Mouse (Mus musculus) ES-Bruce4 (cell line): ENCODE measurements around the gene Maml2. TPM values are rescaled to one million over a fixed set of nuclear protein-coding genes. Genes with fewer than 3 reads are reported as not detected.

Source experiments
- H3K27ac ChIP-seq: 2 replicates; pipeline ENCODE4 v1.5.1; 2012; ENCODE audit warnings: low read length, inconsistent platforms; ENCODE audit not compliant: insufficient read depth
- H3K27me3 ChIP-seq: 2 replicates; pipeline ENCODE4 v1.6.1; 2012; ENCODE audit warnings: mild to moderate bottlenecking, low read length, inconsistent platforms; ENCODE audit not compliant: control insufficient read depth, poor library complexity, insufficient read depth, severe bottlenecking
- H3K36me3 ChIP-seq: 2 replicates; pipeline ENCODE4 v1.6.1; 2012; ENCODE audit warnings: inconsistent platforms, mild to moderate bottlenecking, low read length, moderate library complexity; ENCODE audit not compliant: control insufficient read depth, poor library complexity, insufficient read depth, severe bottlenecking
- H3K4me1 ChIP-seq: one replicate; pipeline ENCODE4 v1.8.1; 2011; ENCODE audit warnings: low read length; ENCODE audit not compliant: control insufficient read depth, insufficient read depth
- H3K4me3 ChIP-seq: 2 replicates; pipeline ENCODE4 v1.5.1; 2011; ENCODE audit warnings: low read depth, mild to moderate bottlenecking, low read length
- H3K9ac ChIP-seq: 2 replicates; pipeline ENCODE4 v1.6.1; 2012; ENCODE audit warnings: low read depth, mild to moderate bottlenecking, inconsistent platforms; ENCODE audit not compliant: poor library complexity, severe bottlenecking
- H3K9me3 ChIP-seq: replicated peaks from 2 replicates; pipeline ENCODE4 v1.6.1; 2012; ENCODE audit warnings: mild to moderate bottlenecking, low read length, inconsistent platforms; ENCODE audit not compliant: control insufficient read depth, poor library complexity, insufficient read depth, severe bottlenecking
- CTCF ChIP-seq: IDR thresholded peaks from one replicate; pipeline ENCODE4 v1.8.1; 2011; ENCODE audit warnings: low read depth, low read length
- EP300 ChIP-seq: IDR thresholded peaks from 2 replicates; pipeline ENCODE4 v1.6.1; 2011; ENCODE audit warnings: low read depth, low read length; ENCODE audit not compliant: insufficient read depth
- POLR2A ChIP-seq: IDR thresholded peaks from one replicate; pipeline ENCODE4 v1.8.1; 2011; ENCODE audit warnings: low read length; ENCODE audit not compliant: insufficient read depth
- polyA plus RNA-seq: library from polyadenylated mRNA; stranded (reverse); fragments of >200 nt; gene quantifications from 2 replicates; pipeline ENCODE4 v1.2.4, GENCODE M21; 2011; ENCODE audit warnings: low read depth; ENCODE audit not compliant: missing spikeins, insufficient read depth, insufficient read length

Maml2 gene
- polyA plus RNA-seq, 1 experiment = 1.4 TPM

DNA sequence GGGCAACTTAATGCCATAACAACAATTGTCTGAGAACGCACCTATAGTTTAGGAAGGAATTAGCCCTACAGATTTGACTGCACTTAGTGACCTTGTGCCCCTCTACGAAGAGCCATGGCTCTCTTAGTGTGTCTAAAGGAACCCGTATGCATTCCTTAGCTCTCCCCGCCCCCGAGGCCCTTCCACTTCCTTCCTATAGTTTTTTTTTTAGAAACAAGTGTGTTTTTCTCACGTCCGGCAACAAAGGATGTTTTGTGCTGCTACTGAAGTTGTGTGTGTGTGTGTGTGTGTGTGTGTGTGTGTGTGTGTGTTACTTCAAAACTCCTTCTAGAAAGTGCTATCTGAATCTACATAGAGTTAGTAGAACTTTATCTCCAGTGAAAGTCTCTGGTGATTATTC is 172.3 kb downstream of the Maml2 start:
- TF ChIP-seq CTCF (no peak), POLR2A (no peak), EP300 (no peak)
- Histone ChIP-seq H3K27me3 (no peaks in the 10 kb centered on the region), H3K9ac (no peak overlapping the region), H3K36me3 (no peaks in the 10 kb centered on the region), H3K4me3 (no peak overlapping the region), H3K4me1 (no peaks in the 10 kb centered on the region), H3K9me3 (no peaks in the 10 kb centered on the region), H3K27ac (no peak overlapping the region)

- H3K4me3 ChIP-seq = no peak overlapping the region
- H3K9ac ChIP-seq = no peak overlapping the region
- no peaks in the 10 kb centered on the region for H3K9me3 ChIP-seq
- H3K4me1 ChIP-seq = no peaks in the 10 kb centered on the region
- H3K36me3 ChIP-seq = no peaks in the 10 kb centered on the region
- H3K27ac ChIP-seq = no peak overlapping the region
- H3K27me3 ChIP-seq = no peaks in the 10 kb centered on the region
- no peak for TF ChIP-seq CTCF
- no peak for TF ChIP-seq EP300
- TF ChIP-seq POLR2A = no peak
These were observed 177.2 kb downstream of the Maml2 start for GRCm38 (mm10) chr9:13474951-13475350.

DNA sequence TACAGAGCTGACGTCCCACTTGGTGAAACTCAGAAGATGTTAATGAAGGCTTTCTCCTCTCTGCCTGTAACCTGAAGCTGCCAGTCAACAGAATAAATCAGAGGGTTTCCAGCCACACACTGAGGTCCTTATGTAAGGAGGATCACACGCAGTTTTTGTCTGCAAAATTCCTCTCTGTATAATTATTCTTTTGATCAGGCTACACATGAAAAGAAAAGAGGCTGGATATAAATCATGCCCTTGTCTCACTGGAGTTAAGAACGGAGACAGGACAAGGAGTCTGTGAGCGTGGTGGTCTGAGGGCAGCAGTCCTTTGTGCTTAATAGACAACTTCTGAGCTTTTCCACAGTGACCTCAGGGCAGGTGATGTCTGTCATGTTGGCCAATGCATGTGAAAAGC is 181.5 kb downstream of the Maml2 start:
- no peaks in the 10 kb centered on the region for H3K36me3 ChIP-seq
- H3K4me1 ChIP-seq = no peaks in the 10 kb centered on the region
- H3K4me3 ChIP-seq = no peak overlapping the region
- no peak overlapping the region for H3K9ac ChIP-seq
- H3K27ac ChIP-seq = no peak overlapping the region
- H3K9me3 ChIP-seq = no peaks in the 10 kb centered on the region
- TF ChIP-seq EP300 (no peak), CTCF (no peak), POLR2A (no peak)
- no peaks in the 10 kb centered on the region for H3K27me3 ChIP-seq

GRCm38 (mm10) chr9:13483199-13484068 is 185.7 kb downstream of the Maml2 start:
- H3K4me3 ChIP-seq = no peak overlapping the region
- H3K27ac ChIP-seq = no peak overlapping the region
- H3K27me3 ChIP-seq = no peaks in the 10 kb centered on the region
- H3K9me3 ChIP-seq = no peaks in the 10 kb centered on the region
- H3K36me3 ChIP-seq = no peaks in the 10 kb centered on the region
- H3K4me1 ChIP-seq = no peaks in the 10 kb centered on the region
- TF ChIP-seq EP300 = no peak
- TF ChIP-seq CTCF = no peak
- TF ChIP-seq POLR2A = no peak
- H3K9ac ChIP-seq = no peak overlapping the region

GRCm38 (mm10) chr9:13484267-13485240 is 186.8 kb downstream of the Maml2 start:
- no peaks in the 10 kb centered on the region for H3K36me3 ChIP-seq
- H3K4me1 ChIP-seq = no peaks in the 10 kb centered on the region
- no peaks in the 10 kb centered on the region for H3K9me3 ChIP-seq
- H3K9ac ChIP-seq = no peak overlapping the region
- no peak overlapping the region for H3K27ac ChIP-seq
- H3K4me3 ChIP-seq = no peak overlapping the region
- TF ChIP-seq EP300 (no peak), CTCF (no peak), POLR2A (no peak)
- H3K27me3 ChIP-seq = no peaks in the 10 kb centered on the region

DNA sequence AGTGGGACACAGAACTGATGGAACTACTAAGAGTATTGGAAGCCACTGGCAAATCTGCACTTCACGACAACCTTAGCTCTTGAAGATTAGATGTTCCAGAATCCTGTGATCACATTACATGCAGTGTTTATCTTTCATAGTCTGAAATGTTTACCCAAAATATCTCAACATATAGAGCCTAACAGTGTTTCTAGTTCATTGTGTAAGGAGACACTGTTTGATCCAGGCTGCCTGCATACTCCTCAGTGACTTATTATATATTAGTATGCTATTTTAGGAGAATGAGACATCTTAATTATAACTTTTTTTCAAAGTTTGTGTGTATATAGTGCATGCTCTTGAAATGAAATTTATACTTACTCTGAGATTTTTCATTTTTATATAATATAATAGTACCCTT is 188.2 kb downstream of the Maml2 start:
- H3K4me3 ChIP-seq = no peak overlapping the region
- no peaks in the 10 kb centered on the region for H3K36me3 ChIP-seq
- H3K27me3 ChIP-seq = no peaks in the 10 kb centered on the region
- H3K9ac ChIP-seq = no peak overlapping the region
- H3K27ac ChIP-seq = no peak overlapping the region
- H3K4me1 ChIP-seq = no peaks in the 10 kb centered on the region
- H3K9me3 ChIP-seq = no peaks in the 10 kb centered on the region
- no peak for TF ChIP-seq EP300
- TF ChIP-seq POLR2A = no peak
